In genomic region chr6:50753151-50753550, GRCm38 (mm10) we compare ENCODE assay signal across 27 mouse cellular contexts.
DNase-seq lines count a peak whose midpoint lies in the region; ATAC-seq lines count a peak whose summit lies in the region.
"Had no signal": no experiment of that assay in that cellular context is flagged by ENCODE, and none has a peak within 500 bp of the region (broad histone marks: within the 10 kb centered on the region; RNA-seq: fewer than 3 reads in every experiment).

No protein-coding gene starts in this region.

- no peak overlapping the region for H3K27ac ChIP-seq in embryonic facial prominence, embryonic 14.5 days (replicated peaks; ENCODE audit: low read depth, low read length)
- no peak overlapping the region for H3K27ac ChIP-seq in embryonic facial prominence, embryonic 10.5 days (replicated peaks)
- H3K27ac ChIP-seq: embryonic facial prominence, embryonic 12.5 days; forebrain, embryonic 10.5 days; forebrain, embryonic 13.5 days; hindbrain, embryonic 10.5 days; hindbrain, embryonic 13.5 days; intestine, embryonic 15.5 days had no signal

- H3K9me3 ChIP-seq in embryonic facial prominence, embryonic 14.5 days (ENCODE audit: control insufficient read depth, low read length): no peaks in the 10 kb centered on the region
- H3K9me3 ChIP-seq in embryonic facial prominence, embryonic 10.5 days: no peaks in the 10 kb centered on the region
- H3K9me3 ChIP-seq: embryonic facial prominence, embryonic 12.5 days; forebrain, embryonic 10.5 days; forebrain, embryonic 13.5 days; G1E; hindbrain, embryonic 10.5 days; hindbrain, embryonic 13.5 days; intestine, embryonic 15.5 days had no signal

- H3K36me3 ChIP-seq in embryonic facial prominence, embryonic 14.5 days (ENCODE audit: control insufficient read depth, insufficient read depth, low read length): no peaks in the 10 kb centered on the region
- H3K36me3 ChIP-seq in embryonic facial prominence, embryonic 10.5 days (replicated peaks): no peaks in the 10 kb centered on the region
- H3K36me3 ChIP-seq: embryonic facial prominence, embryonic 12.5 days; forebrain, embryonic 10.5 days; G1E; hindbrain, embryonic 10.5 days; hindbrain, embryonic 13.5 days; intestine, embryonic 15.5 days had no signal

- no peak overlapping the region for H3K9ac ChIP-seq in embryonic facial prominence, embryonic 14.5 days (ENCODE audit: low read depth, low read length)
- H3K9ac ChIP-seq: embryonic facial prominence, embryonic 12.5 days; forebrain, embryonic 13.5 days; hindbrain, embryonic 13.5 days; intestine, embryonic 15.5 days had no signal

- no peaks in the 10 kb centered on the region for H3K27me3 ChIP-seq in embryonic facial prominence, embryonic 14.5 days (replicated peaks; ENCODE audit: control insufficient read depth, insufficient read depth, low read length)
- no peaks in the 10 kb centered on the region for H3K27me3 ChIP-seq in embryonic facial prominence, embryonic 10.5 days (replicated peaks; ENCODE audit: low read depth, poor library complexity, severe bottlenecking)
- H3K27me3 ChIP-seq: embryonic facial prominence, embryonic 12.5 days; forebrain, embryonic 13.5 days; hindbrain, embryonic 13.5 days; intestine, embryonic 15.5 days had no signal

- DNase-seq in embryonic facial prominence, embryonic 14.5 days (ENCODE audit: low spot score): peak; percentile 28
- DNase-seq in embryonic facial prominence, embryonic 10.5 days (ENCODE audit: low spot score): no peak
- peak; percentile 87 for DNase-seq in heart, adult 11 months
- no peak for DNase-seq in heart, adult 8-10 months (ENCODE audit: low spot score)
- DNase-seq in lung, postnatal 10 days: peak; percentile 25
- no peak for DNase-seq in lung, postnatal 36 days
- DNase-seq: adrenal gland, postnatal 10 days; adrenal gland, postnatal 36 days; cerebellum, adult 18-20 months; cerebellum, adult 9-10 months; cerebellum, postnatal 14 days; heart, adult 18-20 months; heart, postnatal 10 days; heart, postnatal 36 days; kidney, adult 11 months had no signal

- no peak overlapping the region for H3K4me2 ChIP-seq in embryonic facial prominence, embryonic 14.5 days (ENCODE audit: low read depth, low read length)
- H3K4me2 ChIP-seq: embryonic facial prominence, embryonic 12.5 days; forebrain, embryonic 13.5 days; heart, embryonic 11.5 days; hindbrain, embryonic 13.5 days; intestine, embryonic 15.5 days had no signal

- 0 out of 2 replicates have a peak, but pooled peaks cover 3% of the 10 kb centered on the region for H3K4me1 ChIP-seq in embryonic facial prominence, embryonic 14.5 days (ENCODE audit: control insufficient read depth, insufficient read depth, low read length)
- no peaks in the 10 kb centered on the region for H3K4me1 ChIP-seq in embryonic facial prominence, embryonic 10.5 days
- H3K4me1 ChIP-seq: embryonic facial prominence, embryonic 12.5 days; intestine, embryonic 15.5 days had no signal

- 68% methylated on average over 7 of the region's 7 CpGs for WGBS in embryonic facial prominence, embryonic 14.5 days
- WGBS in embryonic facial prominence, embryonic 10.5 days: 87% methylated on average over 7 of the region's 7 CpGs

- no peak for ATAC-seq in embryonic facial prominence, embryonic 14.5 days (ENCODE audit: low read depth)
- ATAC-seq: forebrain, embryonic 13.5 days; forebrain, embryonic 16.5 days; hindbrain, embryonic 16.5 days; intestine, embryonic 15.5 days; Patski had no signal

- H3K4me3 ChIP-seq in embryonic facial prominence, embryonic 14.5 days (ENCODE audit: low read depth, low read length): no peak overlapping the region
- H3K4me3 ChIP-seq in embryonic facial prominence, embryonic 10.5 days: no peak overlapping the region
- H3K4me3 ChIP-seq: embryonic facial prominence, embryonic 12.5 days; erythroblast, embryonic 14.5 days; forebrain, embryonic 10.5 days; forebrain, embryonic 13.5 days; hindbrain, embryonic 10.5 days; hindbrain, embryonic 13.5 days; intestine, embryonic 15.5 days had no signal

Comparison
In these comparisons a context has a peak if more than half of its experiments do, and no peak if none do; other contexts are left out.
1. DNase-seq: peak in embryonic facial prominence, embryonic 14.5 days (single experiment), heart, adult 11 months (single experiment) and lung, postnatal 10 days (single experiment); none in embryonic facial prominence, embryonic 10.5 days (single experiment), heart, adult 8-10 months (single experiment) and lung, postnatal 36 days (single experiment).